Mouse (Mus musculus): Measurements from ENCODE around the gene D330020A13Rik. TPM values are rescaled to one million over a fixed set of nuclear protein-coding genes. Genes with fewer than 3 reads are reported as not detected.
"Not testable (repeated sequence)": the region's sequence is repeated elsewhere in the genome, so short reads cannot be mapped to it uniquely, and the experiment has no call there.

D330020A13Rik gene
- polyA plus RNA-seq, 1 experiment from 2014 or later = not detected

- no peaks in the 10 kb centered on the region for H3K36me3 ChIP-seq (ENCODE audit: insufficient read depth)
- under 1% methylated on average over 16 of the region's 16 CpGs for WGBS
- no peaks in the 10 kb centered on the region for H3K4me1 ChIP-seq (ENCODE audit: insufficient read depth)
- ATAC-seq (ENCODE audit: insufficient read depth) (peak; percentile 85), DNase-seq (peak; percentile 71)
- no peaks in the 10 kb centered on the region for H3K9me3 ChIP-seq (ENCODE audit: low read depth, low read length)
- H3K27me3 ChIP-seq (ENCODE audit: insufficient read depth, low read length) = peaks cover 20% of the 10 kb centered on the region
- peak overlapping the region; percentile 54; the same call in 1 of the 2 replicates for H3K27ac ChIP-seq (ENCODE audit: low read depth)
- H3K4me2 ChIP-seq = peak overlapping the region; percentile 98
- H3K4me3 ChIP-seq (ENCODE audit: low read depth, low read length) = peak overlapping the region; percentile 57
- no peak for TF ChIP-seq CTCF (IDR thresholded peaks at IDR 0.05; ENCODE audit: low read depth)
- peak overlapping the region; percentile 52 for H3K9ac ChIP-seq
Observed at GRCm38 (mm10) chr6:120294785-120295133, 595 bp downstream of the D330020A13Rik start.

- peak; percentile 36; the same call in 1 of the 2 replicates for TF ChIP-seq CTCF (IDR thresholded peaks at IDR 0.05; ENCODE audit: low read depth)
- H3K4me1 ChIP-seq (ENCODE audit: insufficient read depth); H3K9ac ChIP-seq; H3K27ac ChIP-seq (ENCODE audit: low read depth); ATAC-seq (ENCODE audit: insufficient read depth); DNase-seq; H3K4me2 ChIP-seq; H3K36me3 ChIP-seq (ENCODE audit: insufficient read depth); H3K9me3 ChIP-seq (ENCODE audit: low read depth, low read length); H3K4me3 ChIP-seq (ENCODE audit: low read depth, low read length): not testable (repeated sequence)
- peaks cover 20% of the 10 kb centered on the region for H3K27me3 ChIP-seq (ENCODE audit: insufficient read depth, low read length)
- 90% methylated on average over 2 of the region's 2 CpGs for WGBS
Observed at GRCm38 (mm10) chr6:120296589-120296988, 2.4 kb downstream of the D330020A13Rik start.

GRCm38 (mm10) chr6:120301137-120301536 is 7.0 kb downstream of the D330020A13Rik start:
- ATAC-seq (ENCODE audit: insufficient read depth) = no peak
- peak; percentile 71 for TF ChIP-seq CTCF (IDR thresholded peaks at IDR 0.05; ENCODE audit: low read depth)

GRCm38 (mm10) chr6:120302755-120303316 is 8.7 kb downstream of the D330020A13Rik start:
- DNase-seq = peak; percentile 56
- no peaks in the 10 kb centered on the region for H3K4me1 ChIP-seq (ENCODE audit: insufficient read depth)
- peak; percentile 55 for TF ChIP-seq CTCF (IDR thresholded peaks at IDR 0.05; ENCODE audit: low read depth)
- H3K4me3 ChIP-seq (ENCODE audit: low read depth, low read length) = peak overlapping the region; percentile 12; the same call in 1 of the 2 replicates
- peak overlapping the region; percentile 51 for H3K4me2 ChIP-seq
- no peaks in the 10 kb centered on the region for H3K36me3 ChIP-seq (ENCODE audit: insufficient read depth)
- no peaks in the 10 kb centered on the region for H3K9me3 ChIP-seq (ENCODE audit: low read depth, low read length)
- no peak overlapping the region for H3K27ac ChIP-seq (ENCODE audit: low read depth)
- ATAC-seq (ENCODE audit: insufficient read depth) = no peak
- 17% methylated on average over 16 of the region's 16 CpGs for WGBS
- H3K9ac ChIP-seq = no peak overlapping the region
- H3K27me3 ChIP-seq (ENCODE audit: insufficient read depth, low read length) = no peaks in the 10 kb centered on the region

More at GRCm38 (mm10) chr6:120301137-120301536, 7.0 kb downstream of the D330020A13Rik start:
- Histone ChIP-seq H3K36me3 (ENCODE audit: insufficient read depth) (no peaks in the 10 kb centered on the region), H3K27me3 (ENCODE audit: insufficient read depth, low read length) (no peaks in the 10 kb centered on the region), H3K27ac (ENCODE audit: low read depth) (no peak overlapping the region), H3K4me1 (ENCODE audit: insufficient read depth) (no peaks in the 10 kb centered on the region), H3K9me3 (ENCODE audit: low read depth, low read length) (no peaks in the 10 kb centered on the region), H3K4me3 (ENCODE audit: low read depth, low read length) (no peak overlapping the region), H3K9ac (no peak overlapping the region), H3K4me2 (no peak overlapping the region)
- 15% methylated on average over 6 of the region's 6 CpGs for WGBS
- peak; percentile 75 for DNase-seq

GRCm38 (mm10) chr6:120306859-120307594 is 12.9 kb downstream of the D330020A13Rik start:
- no peak overlapping the region for H3K4me3 ChIP-seq (ENCODE audit: low read depth, low read length)
- no peaks in the 10 kb centered on the region for H3K4me1 ChIP-seq (ENCODE audit: insufficient read depth)
- H3K9ac ChIP-seq = no peak overlapping the region
- no peaks in the 10 kb centered on the region for H3K9me3 ChIP-seq (ENCODE audit: low read depth, low read length)
- H3K36me3 ChIP-seq (ENCODE audit: insufficient read depth) = no peaks in the 10 kb centered on the region
- DNase-seq (peak; percentile 44), ATAC-seq (ENCODE audit: insufficient read depth) (peak; percentile 31; the same call in 1 of the 2 replicates)
- TF ChIP-seq CTCF (IDR thresholded peaks at IDR 0.05; ENCODE audit: low read depth) = no peak
- no peaks in the 10 kb centered on the region for H3K27me3 ChIP-seq (ENCODE audit: insufficient read depth, low read length)
- 66% methylated on average over 3 of the region's 3 CpGs for WGBS
- no peak overlapping the region for H3K27ac ChIP-seq (ENCODE audit: low read depth)
- H3K4me2 ChIP-seq = no peak overlapping the region

GRCm38 (mm10) chr6:120309338-120309737 is 15.2 kb downstream of the D330020A13Rik start:
- ATAC-seq (ENCODE audit: insufficient read depth) = no peak
- H3K9me3 ChIP-seq (ENCODE audit: low read depth, low read length) = no peaks in the 10 kb centered on the region
- no peak for DNase-seq
- no peak overlapping the region for H3K27ac ChIP-seq (ENCODE audit: low read depth)
- 62% methylated on average over 9 of the region's 9 CpGs for WGBS
- TF ChIP-seq CTCF (IDR thresholded peaks at IDR 0.05; ENCODE audit: low read depth) = no peak
- no peaks in the 10 kb centered on the region for H3K27me3 ChIP-seq (ENCODE audit: insufficient read depth, low read length)
- no peak overlapping the region for H3K9ac ChIP-seq
- H3K36me3 ChIP-seq (ENCODE audit: insufficient read depth) = no peaks in the 10 kb centered on the region
- no peak overlapping the region for H3K4me2 ChIP-seq
- H3K4me3 ChIP-seq (ENCODE audit: low read depth, low read length) = no peak overlapping the region
- H3K4me1 ChIP-seq (ENCODE audit: insufficient read depth) = no peaks in the 10 kb centered on the region

GRCm38 (mm10) chr6:120309787-120310186 is 15.6 kb downstream of the D330020A13Rik start:
- no peaks in the 10 kb centered on the region for H3K27me3 ChIP-seq (ENCODE audit: insufficient read depth, low read length)
- no peaks in the 10 kb centered on the region for H3K4me1 ChIP-seq (ENCODE audit: insufficient read depth)
- H3K4me3 ChIP-seq (ENCODE audit: low read depth, low read length) = no peak overlapping the region
- no peaks in the 10 kb centered on the region for H3K36me3 ChIP-seq (ENCODE audit: insufficient read depth)
- TF ChIP-seq CTCF (IDR thresholded peaks at IDR 0.05; ENCODE audit: low read depth) = no peak
- H3K27ac ChIP-seq (ENCODE audit: low read depth) = no peak overlapping the region
- no peak overlapping the region for H3K9ac ChIP-seq
- ATAC-seq (ENCODE audit: insufficient read depth) (no peak), DNase-seq (no peak)
- no peak overlapping the region for H3K4me2 ChIP-seq
- no peaks in the 10 kb centered on the region for H3K9me3 ChIP-seq (ENCODE audit: low read depth, low read length)
- 36% methylated on average over 3 of the region's 3 CpGs for WGBS
